Mouse (Mus musculus): ENCODE measurements at regions not wholly inside any gene's neighbourhood (a gene's known extent, or its start where the extent isn't known, plus 50 kb on each side); places are given as distances from the start of the nearest gene placed in this dataset.

GRCm38 (mm10) chr2:45219851-45220250 lies 102.7 kb upstream of the Zeb2 start:
- no peak overlapping the region for H3K4me3 ChIP-seq (ENCODE audit: low read depth, low read length)
- no peak overlapping the region for H3K27ac ChIP-seq (ENCODE audit: low read depth, low read length)
- no peak for TF ChIP-seq CTCF (IDR thresholded peaks at IDR 0.05; ENCODE audit: low read depth)
- H3K36me3 ChIP-seq (ENCODE audit: control insufficient read depth, insufficient read depth), result no peaks in the 10 kb centered on the region
- no peak overlapping the region for H3K9ac ChIP-seq (ENCODE audit: low read depth, low read length)
- no peak overlapping the region for H3K4me2 ChIP-seq (replicated peaks; ENCODE audit: low read depth)
- ATAC-seq, result no peak
- no peaks in the 10 kb centered on the region for H3K27me3 ChIP-seq (replicated peaks; ENCODE audit: control insufficient read depth, insufficient read depth, low read length)
- H3K4me1 ChIP-seq (replicated peaks; ENCODE audit: control insufficient read depth, insufficient read depth, low read length), result no peaks in the 10 kb centered on the region
- 66% methylated on average over 5 of the region's 5 CpGs for WGBS
- H3K9me3 ChIP-seq (ENCODE audit: control insufficient read depth), result no peaks in the 10 kb centered on the region

GRCm38 (mm10) chr2:45212833-45213232 lies 95.6 kb upstream of the Zeb2 start:
- H3K4me2 ChIP-seq (replicated peaks; ENCODE audit: low read depth), result no peak overlapping the region
- TF ChIP-seq CTCF (IDR thresholded peaks at IDR 0.05; ENCODE audit: low read depth), result no peak
- H3K36me3 ChIP-seq (ENCODE audit: control insufficient read depth, insufficient read depth), result no peaks in the 10 kb centered on the region
- H3K27ac ChIP-seq (ENCODE audit: low read depth, low read length), result no peak overlapping the region
- H3K9me3 ChIP-seq (ENCODE audit: control insufficient read depth), result no peaks in the 10 kb centered on the region
- ATAC-seq, result no peak
- 38% methylated on average over 2 of the region's 2 CpGs for WGBS
- H3K4me3 ChIP-seq (ENCODE audit: low read depth, low read length), result no peak overlapping the region
- H3K9ac ChIP-seq (ENCODE audit: low read depth, low read length), result no peak overlapping the region
- no peaks in the 10 kb centered on the region for H3K27me3 ChIP-seq (replicated peaks; ENCODE audit: control insufficient read depth, insufficient read depth, low read length)
- H3K4me1 ChIP-seq (replicated peaks; ENCODE audit: control insufficient read depth, insufficient read depth, low read length), result no peaks in the 10 kb centered on the region

DNA sequence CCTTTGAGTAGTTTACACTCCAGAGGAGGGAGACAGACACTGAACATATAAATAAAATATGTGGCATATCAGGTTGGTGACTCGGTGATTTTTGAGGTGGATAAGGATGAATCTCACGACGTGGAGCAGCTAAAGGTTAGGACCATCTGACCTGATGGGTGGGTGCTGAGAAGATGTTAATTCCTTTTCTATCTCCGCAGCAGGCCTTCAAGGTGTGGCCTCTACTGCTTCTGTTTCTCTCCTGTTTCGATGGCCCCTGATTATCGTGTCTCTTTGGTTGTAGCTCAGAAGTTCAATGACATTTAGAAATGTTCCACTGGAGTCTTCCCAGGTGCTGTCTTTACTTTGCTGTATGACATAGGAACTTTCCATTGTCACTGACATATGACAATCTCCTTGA lies 91.3 kb upstream of the Zeb2 start:
- 88% methylated on average over 6 of the region's 6 CpGs for WGBS
- H3K9me3 ChIP-seq (ENCODE audit: control insufficient read depth), result no peaks in the 10 kb centered on the region
- H3K27me3 ChIP-seq (replicated peaks; ENCODE audit: control insufficient read depth, insufficient read depth, low read length), result no peaks in the 10 kb centered on the region
- no peak overlapping the region for H3K27ac ChIP-seq (ENCODE audit: low read depth, low read length)
- ATAC-seq, result no peak
- H3K4me1 ChIP-seq (replicated peaks; ENCODE audit: control insufficient read depth, insufficient read depth, low read length), result no peaks in the 10 kb centered on the region
- no peaks in the 10 kb centered on the region for H3K36me3 ChIP-seq (ENCODE audit: control insufficient read depth, insufficient read depth)
- no peak overlapping the region for H3K9ac ChIP-seq (ENCODE audit: low read depth, low read length)
- H3K4me2 ChIP-seq (replicated peaks; ENCODE audit: low read depth), result no peak overlapping the region
- no peak overlapping the region for H3K4me3 ChIP-seq (ENCODE audit: low read depth, low read length)
- no peak for TF ChIP-seq CTCF (IDR thresholded peaks at IDR 0.05; ENCODE audit: low read depth)

GRCm38 (mm10) chr2:45205756-45206155 lies 88.6 kb upstream of the Zeb2 start:
- ATAC-seq, result no peak
- no peak overlapping the region for H3K27ac ChIP-seq (ENCODE audit: low read depth, low read length)
- H3K4me1 ChIP-seq (replicated peaks; ENCODE audit: control insufficient read depth, insufficient read depth, low read length), result no peaks in the 10 kb centered on the region
- no peaks in the 10 kb centered on the region for H3K9me3 ChIP-seq (ENCODE audit: control insufficient read depth)
- no peaks in the 10 kb centered on the region for H3K36me3 ChIP-seq (ENCODE audit: control insufficient read depth, insufficient read depth)
- H3K9ac ChIP-seq (ENCODE audit: low read depth, low read length), result no peak overlapping the region
- no peak for TF ChIP-seq CTCF (IDR thresholded peaks at IDR 0.05; ENCODE audit: low read depth)
- H3K27me3 ChIP-seq (replicated peaks; ENCODE audit: control insufficient read depth, insufficient read depth, low read length), result no peaks in the 10 kb centered on the region
- H3K4me2 ChIP-seq (replicated peaks; ENCODE audit: low read depth), result no peak overlapping the region
- 62% methylated on average over 6 of the region's 6 CpGs for WGBS
- H3K4me3 ChIP-seq (ENCODE audit: low read depth, low read length), result no peak overlapping the region

DNA sequence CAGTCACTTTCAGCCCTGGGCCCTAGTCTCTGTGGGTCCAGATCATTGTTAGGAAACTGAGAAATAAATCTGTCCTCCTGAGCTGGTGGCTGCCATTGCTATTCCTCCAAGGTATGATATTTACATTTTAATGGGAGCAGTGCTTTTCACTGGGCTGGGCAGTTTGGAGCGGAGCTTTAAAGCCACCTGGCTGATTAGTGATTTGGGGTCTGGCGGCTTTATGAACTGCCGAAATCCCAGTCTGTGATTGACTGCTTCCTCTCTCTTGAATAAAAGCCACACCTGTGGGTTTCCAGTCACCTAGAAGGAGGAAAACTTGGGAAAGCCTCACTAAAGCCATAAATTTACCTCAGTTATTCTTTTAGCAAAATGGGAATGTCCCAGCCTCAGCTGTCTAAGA lies 88.0 kb upstream of the Zeb2 start:
- no peak for TF ChIP-seq CTCF (IDR thresholded peaks at IDR 0.05; ENCODE audit: low read depth)
- Histone ChIP-seq H3K4me2 (replicated peaks; ENCODE audit: low read depth) (no peak overlapping the region), H3K9ac (ENCODE audit: low read depth, low read length) (no peak overlapping the region), H3K36me3 (ENCODE audit: control insufficient read depth, insufficient read depth) (no peaks in the 10 kb centered on the region), H3K9me3 (ENCODE audit: control insufficient read depth) (no peaks in the 10 kb centered on the region), H3K27ac (ENCODE audit: low read depth, low read length) (no peak overlapping the region), H3K4me3 (ENCODE audit: low read depth, low read length) (no peak overlapping the region), H3K4me1 (replicated peaks; ENCODE audit: control insufficient read depth, insufficient read depth, low read length) (no peaks in the 10 kb centered on the region), H3K27me3 (replicated peaks; ENCODE audit: control insufficient read depth, insufficient read depth, low read length) (no peaks in the 10 kb centered on the region)
- no peak for ATAC-seq
- 84% methylated on average over 3 of the region's 3 CpGs for WGBS

DNA sequence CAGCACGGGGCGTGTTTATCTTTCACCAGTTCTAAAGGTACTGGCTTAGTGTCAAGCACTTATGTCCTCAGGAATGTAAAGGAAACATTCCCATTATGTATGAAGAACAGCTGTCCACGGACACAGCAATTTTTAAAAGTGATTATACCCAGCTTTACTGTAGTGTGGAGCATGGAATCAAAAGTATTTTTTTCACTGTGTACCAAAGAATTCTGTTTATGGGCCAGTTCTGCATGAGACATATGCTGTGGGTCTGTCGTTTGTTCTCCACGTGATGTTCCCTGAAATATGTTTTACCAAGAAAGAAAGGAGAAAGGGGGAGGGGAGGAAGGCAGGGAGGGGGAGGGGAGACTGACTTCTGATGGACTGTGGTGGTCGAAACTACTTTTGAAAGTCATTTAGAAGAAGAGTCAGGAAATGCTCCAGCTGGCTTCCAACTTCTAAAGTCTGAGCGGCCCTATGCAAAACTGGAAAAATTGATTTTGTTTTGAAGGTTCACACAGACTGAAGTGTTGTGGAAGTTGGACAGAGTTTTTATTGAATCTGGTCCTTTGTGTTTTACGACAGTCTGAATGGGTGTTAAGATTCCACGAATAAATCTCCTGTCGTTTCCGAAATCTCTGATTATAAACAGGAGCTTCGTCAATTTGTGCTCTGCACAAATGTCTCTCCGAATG lies 80.9 kb upstream of the Zeb2 start:
- no peaks in the 10 kb centered on the region for H3K9me3 ChIP-seq (ENCODE audit: control insufficient read depth)
- no peak overlapping the region for H3K9ac ChIP-seq (ENCODE audit: low read depth, low read length)
- no peak overlapping the region for H3K4me3 ChIP-seq (ENCODE audit: low read depth, low read length)
- no peak for TF ChIP-seq CTCF (IDR thresholded peaks at IDR 0.05; ENCODE audit: low read depth)
- no peak overlapping the region for H3K27ac ChIP-seq (ENCODE audit: low read depth, low read length)
- 58% methylated on average over 13 of the region's 13 CpGs for WGBS
- H3K4me2 ChIP-seq (replicated peaks; ENCODE audit: low read depth), result no peak overlapping the region
- no peaks in the 10 kb centered on the region for H3K27me3 ChIP-seq (replicated peaks; ENCODE audit: control insufficient read depth, insufficient read depth, low read length)
- no peaks in the 10 kb centered on the region for H3K36me3 ChIP-seq (ENCODE audit: control insufficient read depth, insufficient read depth)
- ATAC-seq, result no peak
- H3K4me1 ChIP-seq (replicated peaks; ENCODE audit: control insufficient read depth, insufficient read depth, low read length), result no peaks in the 10 kb centered on the region

DNA sequence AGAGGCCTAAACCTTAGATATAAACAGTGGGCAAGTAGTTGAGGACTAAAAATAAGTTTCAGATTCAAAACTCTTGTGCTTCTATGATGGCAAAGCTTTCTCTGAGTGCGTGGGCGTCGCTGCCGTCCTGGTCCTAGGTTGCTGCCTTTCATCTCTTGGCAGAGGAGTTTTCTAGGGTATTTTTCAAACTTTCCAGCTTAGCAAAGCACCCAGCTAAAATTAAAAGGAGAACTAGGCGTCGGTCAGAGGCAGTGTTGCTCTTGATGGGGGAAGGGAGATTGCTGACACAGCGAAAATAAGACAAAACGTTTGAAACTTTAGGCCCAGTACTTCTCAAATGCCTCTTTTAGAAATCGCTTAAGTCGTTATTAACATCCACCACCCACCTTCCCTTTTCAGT lies 80.1 kb upstream of the Zeb2 start:
- H3K9ac ChIP-seq (ENCODE audit: low read depth, low read length), result no peak overlapping the region
- no peaks in the 10 kb centered on the region for H3K27me3 ChIP-seq (replicated peaks; ENCODE audit: control insufficient read depth, insufficient read depth, low read length)
- no peaks in the 10 kb centered on the region for H3K4me1 ChIP-seq (replicated peaks; ENCODE audit: control insufficient read depth, insufficient read depth, low read length)
- no peak overlapping the region for H3K4me2 ChIP-seq (replicated peaks; ENCODE audit: low read depth)
- no peak for ATAC-seq
- no peak for TF ChIP-seq CTCF (IDR thresholded peaks at IDR 0.05; ENCODE audit: low read depth)
- H3K9me3 ChIP-seq (ENCODE audit: control insufficient read depth), result no peaks in the 10 kb centered on the region
- H3K4me3 ChIP-seq (ENCODE audit: low read depth, low read length), result no peak overlapping the region
- no peak overlapping the region for H3K27ac ChIP-seq (ENCODE audit: low read depth, low read length)
- no peaks in the 10 kb centered on the region for H3K36me3 ChIP-seq (ENCODE audit: control insufficient read depth, insufficient read depth)
- 73% methylated on average over 10 of the region's 10 CpGs for WGBS
